ENCODE assay signal across 9 mouse cellular contexts in genomic region chr1:134560396-134560795, GRCm38 (mm10). TPM values are rescaled to one million over a fixed set of nuclear protein-coding genes. Genes with fewer than 3 reads are reported as not detected.
A peak's percentile ranks its signal among the peaks of the same experiment; 100 is the strongest.
DNase-seq lines count a peak whose midpoint lies in the region; ATAC-seq lines count a peak whose summit lies in the region.
"Had no signal": no experiment of that assay in that cellular context is flagged by ENCODE, and none has a peak within 500 bp of the region (broad histone marks: within the 10 kb centered on the region; RNA-seq: fewer than 3 reads in every experiment).

No protein-coding gene starts in this region.

- DNase-seq in neural tube, embryonic 11.5 days (ENCODE audit: low spot score) = no peak
- DNase-seq in neural tube, embryonic 10.5 days (ENCODE audit: extremely low spot score, low spot score) = no peak
- peak; percentile 80 for DNase-seq in adrenal gland, postnatal 14 days
- peak; percentile 54 for DNase-seq in gastrocnemius, postnatal 10 days
- peak; percentile 23 to 46 for DNase-seq in layer of hippocampus, postnatal 36 days
- DNase-seq in spleen, postnatal 4 days (ENCODE audit: low spot score in 2 of 2) = peak; percentile 50 to 83
- DNase-seq in cerebellum, adult 9-11 months = no peak

- ATAC-seq in neural tube, embryonic 11.5 days (ENCODE audit: insufficient read depth, low FRiP score, low TSS enrichment) = no peak
- 0 out of 2 replicates have a peak, but pooled peaks have one; percentile 13 for ATAC-seq in megakaryocyte, adult 5-6 weeks (ENCODE audit: poor library complexity, severe bottlenecking)

- no peaks in the 10 kb centered on the region for H3K9me3 ChIP-seq in neural tube, embryonic 11.5 days (ENCODE audit: control insufficient read depth, low read length)

- peak overlapping the region; percentile 91 for H3K27ac ChIP-seq in neural tube, embryonic 11.5 days (ENCODE audit: low read depth, low read length)

- peak overlapping the region; percentile 56 for H3K4me2 ChIP-seq in neural tube, embryonic 11.5 days (ENCODE audit: low read depth)

- no peaks in the 10 kb centered on the region for H3K27me3 ChIP-seq in neural tube, embryonic 11.5 days (ENCODE audit: control insufficient read depth, insufficient read depth, low read length)

- WGBS in neural tube, embryonic 11.5 days = under 1% methylated on average over 48 of the region's 50 CpGs

- peak overlapping the region; percentile 100 for H3K4me3 ChIP-seq in neural tube, embryonic 11.5 days (ENCODE audit: low read depth, low read length)

- peak overlapping the region; percentile 99 for H3K9ac ChIP-seq in neural tube, embryonic 11.5 days (ENCODE audit: low read length)

- H3K36me3 ChIP-seq in neural tube, embryonic 11.5 days (ENCODE audit: control insufficient read depth, insufficient read depth, low read length) = no peaks in the 10 kb centered on the region

- peaks cover 13% of the 10 kb centered on the region for H3K4me1 ChIP-seq in neural tube, embryonic 11.5 days (ENCODE audit: control insufficient read depth, insufficient read depth, low read length)

RNA-seq across cellular contexts. Expression of gene Kdm5b, which starts 0.4 kb away (rescaled TPM):
- 98.7 and 99.6 TPM in 2 replicates for polyA plus RNA-seq in neural tube, embryonic 11.5 days (2014; fragmentation: Nextera tagmentation; extraction: Ambion mirVana)
- total RNA-seq in adrenal gland, postnatal 14 days (2021) = 42.0 and 44.0 TPM in 2 replicates
- 10 to 100 TPM; 22.7 to 29.6 TPM for total RNA-seq in gastrocnemius, postnatal 10 days (2021)
- 10 to 100 TPM; 72.0 to 73.4 TPM for total RNA-seq in layer of hippocampus, postnatal 36 days (2021)
- 7.1 and 9.5 TPM in 2 replicates for total RNA-seq in megakaryocyte, adult 5-6 weeks (2015)
- total RNA-seq in megakaryocyte, adult 5-6 weeks (2017) = 7.1 and 10.2 TPM in 2 replicates

RNA-seq across cellular contexts. Expression of gene Mgat4e, which starts 10.9 kb away (rescaled TPM):
- polyA plus RNA-seq in neural tube, embryonic 11.5 days (2014; fragmentation: Nextera tagmentation; extraction: Ambion mirVana) = not detected in 2 replicates
- total RNA-seq in adrenal gland, postnatal 14 days (2021) = not detected in 2 replicates
- not detected for total RNA-seq in gastrocnemius, postnatal 10 days (2021)
- total RNA-seq in layer of hippocampus, postnatal 36 days (2021) = not detected
- not detected in 2 replicates for total RNA-seq in megakaryocyte, adult 5-6 weeks (2015)
- total RNA-seq in megakaryocyte, adult 5-6 weeks (2017) = not detected in 2 replicates
- total RNA-seq: left cerebral cortex, postnatal 36 days had no signal

Comparison
In these comparisons a context has a peak if more than half of its experiments do, and no peak if none do; other contexts are left out.
1. DNase-seq: peak in adrenal gland, postnatal 14 days (single experiment), gastrocnemius, postnatal 10 days (single experiment), layer of hippocampus, postnatal 36 days (2 of 2) and spleen, postnatal 4 days (2 of 2); none in neural tube, embryonic 11.5 days (single experiment), neural tube, embryonic 10.5 days (single experiment) and cerebellum, adult 9-11 months (single experiment).